Mouse (Mus musculus): ENCODE results near the gene Olfr750.

DNA sequence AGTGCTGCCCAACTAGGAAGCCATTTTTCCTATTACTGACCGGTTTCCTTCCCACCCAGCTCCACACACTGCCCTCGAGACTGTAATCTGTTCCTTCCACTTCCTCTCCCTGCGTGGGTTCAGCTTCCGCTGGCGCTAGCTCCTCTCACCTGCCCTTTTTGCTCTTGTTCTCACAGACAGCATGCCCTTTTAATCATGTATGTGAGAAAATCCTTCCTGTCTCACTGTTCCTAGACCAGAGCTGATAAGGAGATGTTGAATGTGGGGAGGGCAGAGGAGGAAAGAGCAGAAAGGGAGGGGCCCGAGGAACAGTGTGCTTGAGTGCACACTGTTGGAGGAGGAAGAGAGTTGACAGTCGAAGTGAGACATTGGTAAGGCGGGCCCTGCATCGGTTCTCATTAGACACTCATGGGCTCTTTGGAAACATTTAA, 16.8 kb downstream of the Olfr750 start, which contains the start of gene Rnase12:
- TF ChIP-seq CTCF (IDR thresholded peaks at IDR 0.05) (no peak), POLR2A (IDR thresholded peaks at IDR 0.05; ENCODE audit: insufficient read depth, low read depth, low read length) (no peak)
